Mouse (Mus musculus) brain, embryonic 14.5 days (tissue): ENCODE measurements around the gene Acot6. TPM values are rescaled to one million over a fixed set of nuclear protein-coding genes. Genes with fewer than 3 reads are reported as not detected.
"Not testable (repeated sequence)": the region's sequence is repeated elsewhere in the genome, so short reads cannot be mapped to it uniquely, and the experiment has no call there.

Experiments used
- DNase-seq: peaks from one replicate; pipeline ENCODE4 v3.0.0-alpha.2; 2011; ENCODE audit warnings: low read depth
- CTCF ChIP-seq: fragments of 200-500 bp; IDR thresholded peaks from 2 replicates; pipeline ENCODE4 v1.5.1; 2012; ENCODE audit warnings: inconsistent platforms, mild to moderate bottlenecking, moderate library complexity, borderline replicate concordance; ENCODE audit not compliant: insufficient read depth, insufficient read length; ENCODE audit errors: extremely low read depth
- POLR2A ChIP-seq: fragments of 200-500 bp; IDR thresholded peaks from 2 replicates; pipeline ENCODE4 v1.6.1; 2012; ENCODE audit warnings: mild to moderate bottlenecking, inconsistent platforms, borderline replicate concordance; ENCODE audit not compliant: poor library complexity, insufficient read depth, insufficient read length, severe bottlenecking; ENCODE audit errors: extremely low read depth
- polyA plus RNA-seq: library from polyadenylated mRNA; depleted of rRNA; stranded (reverse); fragments of >200 nt; gene quantifications from 2 replicates; pipeline ENCODE4 v1.2.3, GENCODE M21; 2012; rRNA removed

Gene Acot6
- 2.8 and 3.0 TPM in 2 replicates for polyA plus RNA-seq

DNA sequence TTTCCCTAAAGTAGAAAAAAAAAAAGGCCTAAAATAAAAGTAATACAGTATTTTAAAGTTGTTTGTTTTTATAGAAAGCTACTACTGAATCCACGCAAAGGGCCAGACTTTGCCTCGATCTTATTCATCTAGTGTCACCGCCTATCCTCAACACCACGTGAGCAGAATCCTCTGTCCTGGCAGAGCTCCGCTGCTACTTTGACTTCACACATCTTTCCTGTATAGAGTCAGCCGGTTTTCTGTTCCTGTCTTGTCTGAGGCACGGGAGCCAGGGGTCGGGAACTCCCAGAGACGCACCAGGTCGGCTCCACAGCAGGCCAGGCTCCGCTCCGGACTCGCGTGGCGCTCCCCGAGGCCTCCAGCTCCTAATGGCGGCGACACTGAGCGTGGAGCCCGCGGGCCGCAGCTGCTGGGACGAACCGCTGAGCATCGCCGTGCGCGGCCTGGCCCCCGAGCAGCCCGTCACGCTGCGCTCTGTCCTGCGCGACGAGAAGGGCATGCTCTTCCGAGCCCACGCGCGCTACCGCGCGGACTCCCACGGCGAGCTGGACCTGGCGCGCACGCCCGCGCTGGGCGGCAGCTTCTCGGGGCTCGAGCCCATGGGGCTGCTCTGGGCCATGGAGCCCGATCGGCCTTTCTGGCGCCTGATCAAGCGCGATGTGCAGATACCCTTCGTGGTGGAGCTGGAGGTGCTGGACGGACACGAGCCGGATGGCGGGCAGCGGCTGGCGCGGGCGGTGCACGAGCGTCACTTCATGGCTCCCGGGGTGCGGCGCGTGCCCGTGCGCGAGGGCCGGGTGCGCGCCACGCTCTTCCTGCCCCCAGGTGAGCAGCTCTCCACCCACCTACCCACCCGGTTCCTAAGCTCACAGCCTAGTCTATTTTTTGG is at the start of gene Acot6:
Gene Acot6 (plus strand): TSS at position 51 of the 889 bp plus-strand sequence.
- peak; percentile 76 for DNase-seq

DNA sequence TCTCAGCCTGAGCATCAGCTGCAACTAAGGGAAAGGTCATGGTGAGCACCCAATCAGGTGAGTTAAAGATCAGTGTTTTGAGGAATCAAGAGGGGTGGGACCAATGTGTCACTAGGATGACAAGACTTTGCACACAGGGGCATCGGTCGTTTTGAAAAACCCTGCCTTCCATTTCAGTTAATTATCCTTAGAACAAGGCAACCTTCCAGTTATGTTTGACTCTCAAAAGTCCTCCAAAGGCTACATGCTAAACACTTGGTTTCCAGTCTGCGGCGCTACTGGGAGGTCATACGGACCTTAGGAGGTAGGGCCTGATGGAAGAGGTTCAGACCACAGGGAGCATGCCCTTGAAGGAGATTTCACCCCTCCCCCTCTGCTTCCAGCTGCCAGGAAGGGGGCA is 49.7 kb upstream of the Acot6 start:
- not testable (repeated sequence) for DNase-seq

DNA sequence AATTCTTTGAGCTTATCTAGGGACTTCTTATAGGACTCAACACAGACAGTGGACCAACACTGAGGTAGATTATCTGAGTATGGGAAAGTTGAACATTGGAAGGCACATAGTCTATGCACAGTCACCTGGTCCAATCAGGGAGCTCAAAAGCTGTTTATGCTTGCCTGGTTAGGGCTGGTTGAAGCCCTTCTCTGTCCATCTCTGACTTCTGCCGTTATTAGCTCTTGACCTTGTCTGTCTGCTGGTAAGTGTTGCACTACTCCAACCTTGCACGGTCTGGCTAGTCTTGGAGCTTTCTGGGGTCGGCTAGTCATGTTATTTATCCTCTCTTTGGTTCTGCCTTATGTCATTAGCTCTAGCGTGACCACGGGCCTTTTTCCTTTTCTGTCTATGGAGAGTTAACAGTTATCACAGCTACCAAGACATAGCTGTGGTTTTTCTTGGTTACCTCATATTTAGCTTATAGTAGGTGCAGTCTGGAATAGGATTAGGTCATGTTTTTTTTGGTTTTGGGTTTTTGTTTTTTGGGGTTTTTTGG is 48.4 kb upstream of the Acot6 start, which contains the start of gene Acot3:
Gene Acot3 (plus strand): TSS at position 208 of the 538 bp plus-strand sequence.
- TF ChIP-seq POLR2A: no peak
- TF ChIP-seq CTCF: no peak

DNA sequence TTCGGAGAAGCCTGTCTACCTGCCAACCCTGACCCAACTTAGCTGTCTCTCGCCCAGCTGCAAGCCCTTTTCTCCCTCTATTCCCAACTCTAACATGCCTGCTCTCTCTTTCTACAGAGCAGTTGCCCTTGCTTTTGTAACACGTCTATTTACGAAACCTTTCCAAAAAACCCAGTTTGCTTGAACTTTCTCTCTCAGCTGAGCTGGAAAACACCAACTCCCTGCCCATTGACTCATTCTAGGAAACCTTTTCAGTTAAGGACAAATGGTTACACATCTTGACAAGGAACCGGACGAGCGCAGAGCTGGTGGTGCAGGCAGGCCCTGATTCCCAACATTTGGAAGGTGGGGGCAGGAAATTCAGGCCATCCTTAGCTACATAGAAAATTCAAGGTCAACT is 47.8 kb upstream of the Acot6 start:
- TF ChIP-seq POLR2A (no peak), CTCF (no peak)

More for the DNA sequence above, 48.4 kb upstream of the Acot6 start, which contains the start of gene Acot3:
- no peak for DNase-seq

DNA sequence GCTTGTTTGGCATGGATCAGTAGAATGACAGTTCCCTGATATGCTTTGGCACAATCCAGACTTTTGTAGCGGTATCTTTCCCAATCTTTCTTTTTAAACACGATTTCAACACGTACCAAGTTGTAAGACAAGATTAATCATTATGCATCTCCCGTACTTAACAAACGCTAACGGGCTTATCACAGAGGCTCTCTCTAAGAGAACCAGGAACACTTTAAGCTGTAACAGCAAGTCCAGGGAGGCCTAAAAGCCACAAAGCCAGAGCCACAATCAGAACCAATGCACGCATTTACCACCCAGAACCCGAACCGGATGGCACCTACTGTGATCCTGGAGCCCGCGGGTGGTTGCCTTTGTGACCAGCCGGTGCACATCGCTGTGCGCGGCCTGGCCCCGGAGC is 47.3 kb upstream of the Acot6 start:
- TF ChIP-seq POLR2A (no peak), CTCF (no peak)

More for the DNA sequence above, 47.8 kb upstream of the Acot6 start:
- no peak for DNase-seq

DNA sequence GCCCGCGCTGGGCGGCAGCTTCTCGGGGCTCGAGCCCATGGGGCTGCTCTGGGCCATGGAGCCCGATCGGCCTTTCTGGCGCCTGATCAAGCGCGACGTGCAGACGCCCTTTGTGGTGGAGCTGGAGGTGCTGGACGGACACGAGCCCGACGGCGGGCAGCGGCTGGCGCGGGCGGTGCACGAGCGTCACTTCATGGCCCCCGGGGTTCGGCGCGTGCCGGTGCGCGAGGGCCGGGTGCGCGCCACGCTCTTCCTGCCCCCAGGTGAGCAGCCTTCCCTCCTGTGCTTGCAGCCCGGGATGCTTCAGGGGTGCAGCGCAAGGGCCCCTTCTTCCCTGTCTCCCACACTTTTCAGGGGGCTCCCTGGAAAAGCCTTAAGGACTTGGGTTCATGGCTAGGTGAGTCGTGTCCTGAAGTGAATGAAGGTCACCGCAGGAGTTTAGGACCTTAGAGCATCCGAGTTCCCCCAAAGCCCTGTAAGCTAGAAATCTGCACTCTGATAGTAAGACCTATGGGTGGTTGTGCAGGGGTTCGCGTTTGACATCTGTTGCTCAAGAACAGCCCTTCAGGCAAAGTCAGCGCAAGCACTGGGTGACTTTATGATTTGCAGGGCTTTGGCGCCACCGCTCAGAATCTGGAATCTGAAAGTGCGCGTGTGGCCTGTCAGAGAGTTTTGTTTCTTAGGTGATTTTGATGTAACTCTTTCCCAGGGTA is 46.6 kb upstream of the Acot6 start:
- TF ChIP-seq CTCF: no peak
- no peak for TF ChIP-seq POLR2A
- DNase-seq: peak; percentile 51

More for the DNA sequence above, 47.3 kb upstream of the Acot6 start:
- DNase-seq: peak; percentile 34

DNA sequence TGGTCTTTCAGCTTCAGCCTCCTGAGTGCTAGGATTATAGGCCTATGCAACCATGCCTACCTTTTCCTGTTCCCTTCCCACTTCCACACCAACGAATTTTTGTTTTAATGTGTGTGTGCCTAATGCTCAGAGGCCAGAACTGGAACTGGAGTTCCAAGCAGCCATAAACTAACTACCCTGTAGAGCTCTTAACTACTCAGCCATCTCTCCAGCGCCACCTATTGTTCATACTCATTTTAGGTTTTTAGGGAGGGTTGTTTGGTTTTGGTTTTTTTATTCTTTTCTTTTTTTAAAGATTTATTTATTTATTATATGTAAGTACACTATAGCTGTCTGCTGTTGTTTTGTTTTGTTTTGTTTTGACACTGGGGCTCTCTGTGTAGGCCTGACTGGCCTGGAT is 39.5 kb upstream of the Acot6 start:
- DNase-seq: peak; percentile 18
- TF ChIP-seq CTCF: no peak
- no peak for TF ChIP-seq POLR2A

DNA sequence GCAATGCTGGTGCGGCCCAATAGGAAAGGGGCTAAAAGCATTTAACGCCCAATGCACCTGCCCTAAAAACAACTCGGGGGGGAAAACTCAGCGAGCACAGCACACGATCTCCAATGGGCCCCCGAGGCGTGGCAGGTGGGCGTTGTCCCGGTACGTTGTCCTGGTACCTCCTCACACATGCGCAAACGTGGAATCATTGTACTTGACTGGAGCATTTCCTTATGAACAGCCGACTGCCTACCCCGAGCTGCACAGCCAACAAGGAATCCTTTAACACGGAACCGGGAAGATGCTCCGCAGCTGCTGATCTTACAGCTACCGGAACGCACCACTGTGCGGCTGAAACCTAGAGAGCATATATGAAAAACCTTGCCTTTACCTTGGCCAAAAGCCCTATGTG is 38.1 kb upstream of the Acot6 start:
- DNase-seq: no peak

DNA sequence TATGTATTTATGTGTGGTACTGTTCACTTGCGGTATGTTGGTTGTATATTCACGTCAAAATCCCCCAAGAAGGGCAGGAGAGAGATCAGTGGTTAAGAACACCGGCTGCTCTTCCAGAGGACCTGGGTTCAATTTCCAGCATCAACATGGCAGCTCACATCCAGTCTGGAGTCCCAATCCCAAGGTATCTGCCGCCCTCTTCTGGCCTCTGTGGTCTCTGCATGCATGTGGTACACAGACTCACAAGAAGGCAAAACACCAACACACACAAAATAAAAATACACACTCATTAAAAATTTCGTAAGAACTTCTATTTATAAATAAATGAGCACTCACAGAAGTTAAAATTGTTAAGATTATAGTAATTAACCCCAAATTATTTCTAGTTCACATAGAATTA is 37.2 kb upstream of the Acot6 start:
- peak; percentile 2 for DNase-seq
- TF ChIP-seq CTCF: peak; percentile 31; the same call in 1 of the 2 replicates
- TF ChIP-seq POLR2A: no peak

More for the DNA sequence above, 38.1 kb upstream of the Acot6 start:
- TF ChIP-seq POLR2A: no peak
- TF ChIP-seq CTCF: no peak

DNA sequence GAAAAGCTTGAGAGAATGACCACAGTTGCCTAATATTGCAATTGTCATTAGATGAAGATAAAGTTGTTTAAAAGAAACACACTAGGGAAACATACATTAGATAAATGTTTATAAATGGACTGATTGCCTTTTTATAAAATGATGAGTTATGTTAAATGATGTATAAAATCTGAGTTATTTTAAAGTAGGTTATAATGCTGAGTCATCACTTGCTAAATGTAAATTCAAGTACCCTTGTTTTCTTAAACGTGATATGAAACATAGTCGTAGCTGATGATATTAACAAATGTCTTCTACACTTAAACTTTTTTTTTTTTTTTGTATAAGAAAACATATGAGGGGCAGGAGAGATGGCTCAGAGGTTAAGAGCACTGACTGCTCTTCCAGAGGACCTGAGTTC is 36.6 kb upstream of the Acot6 start:
- no peak for DNase-seq
- TF ChIP-seq POLR2A (no peak), CTCF (no peak)

DNA sequence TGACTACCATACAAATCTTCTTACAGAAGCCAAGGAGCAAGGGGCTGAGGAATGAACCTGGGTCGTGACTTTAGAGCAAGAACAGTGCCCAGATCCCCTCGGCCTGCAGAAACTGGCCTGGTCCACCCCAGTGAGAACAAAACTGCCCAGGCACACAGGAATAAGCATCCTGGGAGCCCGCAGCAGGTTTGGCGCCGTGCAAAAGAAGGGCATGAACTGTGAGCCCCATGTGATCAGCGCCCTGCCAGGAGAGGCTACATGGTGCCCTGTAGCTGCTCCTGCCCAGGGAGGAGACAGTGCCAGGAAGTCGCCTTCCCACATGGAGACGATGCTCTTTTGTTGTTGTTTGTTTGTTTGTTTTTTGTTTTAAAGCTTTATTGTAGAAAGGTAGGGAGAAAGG is 35.8 kb upstream of the Acot6 start:
- TF ChIP-seq CTCF (no peak), POLR2A (no peak)

More for the DNA sequence above, 35.8 kb upstream of the Acot6 start:
- no peak for DNase-seq
